Mouse (Mus musculus): Measurements from ENCODE around the gene Aff3.
A peak's percentile ranks its signal among the peaks of the same experiment; 100 is the strongest.

The Aff3 gene

GRCm38 (mm10) chr1:38217912-38218795 is 446.6 kb downstream of the Aff3 start:
- no peak for DNase-seq

DNA sequence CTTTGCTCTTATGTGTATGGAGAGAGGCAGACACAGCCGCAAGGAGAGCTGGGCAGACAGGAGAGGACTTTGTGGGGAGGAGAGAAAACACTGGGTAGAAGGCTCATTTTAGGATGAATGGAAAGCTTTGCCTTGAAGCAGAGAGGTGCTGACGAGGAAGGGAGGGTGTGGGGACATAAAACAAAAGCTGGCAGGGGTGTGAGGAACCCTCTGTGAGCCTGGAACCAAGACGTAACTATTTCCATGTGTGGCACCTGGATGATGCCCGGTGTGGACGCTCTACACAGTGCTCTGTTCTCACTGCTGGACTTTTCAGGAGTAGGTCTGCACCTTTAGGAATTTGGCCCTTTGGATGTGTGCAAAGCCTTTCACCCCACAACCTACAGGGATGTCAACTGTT is 447.7 kb downstream of the Aff3 start:
- DNase-seq, result no peak

- DNase-seq, result no peak
Observed at GRCm38 (mm10) chr1:38213377-38213776, 451.4 kb downstream of the Aff3 start.

GRCm38 (mm10) chr1:38212386-38212785 is 452.4 kb downstream of the Aff3 start:
- no peak for DNase-seq

DNA sequence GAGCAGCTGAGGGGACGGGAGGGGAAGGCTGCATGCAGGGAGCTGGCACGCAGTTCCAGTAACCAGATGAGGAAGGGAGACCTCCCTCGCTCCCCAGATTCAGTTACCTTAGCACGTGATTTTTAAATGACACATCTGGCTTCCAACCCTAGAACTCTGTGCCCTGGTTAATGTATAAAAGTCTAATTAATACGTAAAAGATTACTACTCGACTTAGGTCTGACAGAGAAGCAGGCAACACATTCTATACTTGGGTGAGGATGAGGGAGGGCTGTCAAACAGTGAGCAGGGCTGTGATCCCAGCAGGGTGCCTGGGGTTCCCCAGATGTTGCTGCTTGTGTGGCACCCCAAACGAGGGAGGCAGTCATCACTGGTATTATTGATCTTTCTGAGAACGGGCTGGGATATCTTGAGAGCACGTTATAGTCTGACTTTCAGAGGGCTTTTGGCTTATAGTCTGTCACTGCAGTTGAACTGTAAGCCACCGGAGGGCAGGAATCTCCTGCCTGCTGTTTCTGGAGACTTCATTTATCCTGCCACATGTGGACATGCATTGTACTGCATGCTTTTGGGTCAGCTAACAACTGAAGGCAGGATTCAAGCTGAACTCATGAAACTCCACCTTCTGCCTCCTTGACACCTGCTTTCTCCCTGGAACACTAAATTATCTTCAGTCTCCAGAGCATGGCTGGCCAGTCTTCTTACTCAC is 462.1 kb downstream of the Aff3 start:
- DNase-seq, result no peak

GRCm38 (mm10) chr1:38201796-38202195 is 463.0 kb downstream of the Aff3 start:
- DNase-seq, result no peak

DNA sequence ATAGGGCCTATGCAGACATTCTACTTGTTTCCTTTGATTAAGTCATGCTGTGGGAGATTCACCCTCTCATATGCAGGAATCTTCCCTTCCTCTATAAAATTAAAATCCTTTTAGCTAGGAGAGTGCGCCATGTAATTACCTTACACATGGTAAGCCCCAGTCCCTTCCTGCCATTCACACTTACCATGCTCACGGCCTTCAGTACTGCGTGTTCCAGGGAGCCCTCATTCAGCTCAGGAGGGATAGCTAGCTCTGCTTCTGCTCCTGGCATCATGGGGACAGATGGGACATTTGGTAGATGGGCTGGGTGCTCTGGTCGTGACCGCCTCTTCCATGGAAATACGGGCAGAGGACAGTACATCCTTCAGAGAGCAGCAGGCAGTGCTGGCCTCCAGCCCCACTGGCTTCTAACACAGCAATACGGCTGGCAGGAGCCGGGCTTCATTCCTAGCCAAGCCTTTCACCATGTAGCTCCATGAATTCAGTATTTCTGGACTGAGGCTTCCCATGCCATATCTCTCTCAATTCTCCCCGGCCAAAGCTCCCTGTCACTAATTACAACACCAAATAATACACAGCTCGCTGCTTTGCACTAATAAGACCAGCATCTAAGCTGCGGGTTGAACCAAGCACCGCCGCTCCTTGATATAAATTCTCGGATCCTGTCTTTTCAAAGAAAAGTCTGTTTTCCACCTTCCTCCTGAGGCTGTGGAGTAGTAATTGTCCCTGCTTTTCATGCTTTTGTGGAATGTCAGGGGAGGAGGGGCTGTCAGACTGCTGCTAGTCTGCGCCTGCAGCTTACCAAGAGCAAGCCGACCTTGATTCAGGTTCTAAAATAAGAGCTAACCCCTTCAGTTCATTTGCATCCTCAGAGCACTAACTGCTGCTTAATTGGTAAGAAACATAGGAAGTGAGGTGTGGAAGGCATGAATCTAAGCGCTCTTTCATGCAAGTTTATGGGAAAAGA is 464.8 kb downstream of the Aff3 start:
- DNase-seq, result no peak

GRCm38 (mm10) chr1:38198393-38199029 is 466.2 kb downstream of the Aff3 start:
- DNase-seq, result no peak

DNA sequence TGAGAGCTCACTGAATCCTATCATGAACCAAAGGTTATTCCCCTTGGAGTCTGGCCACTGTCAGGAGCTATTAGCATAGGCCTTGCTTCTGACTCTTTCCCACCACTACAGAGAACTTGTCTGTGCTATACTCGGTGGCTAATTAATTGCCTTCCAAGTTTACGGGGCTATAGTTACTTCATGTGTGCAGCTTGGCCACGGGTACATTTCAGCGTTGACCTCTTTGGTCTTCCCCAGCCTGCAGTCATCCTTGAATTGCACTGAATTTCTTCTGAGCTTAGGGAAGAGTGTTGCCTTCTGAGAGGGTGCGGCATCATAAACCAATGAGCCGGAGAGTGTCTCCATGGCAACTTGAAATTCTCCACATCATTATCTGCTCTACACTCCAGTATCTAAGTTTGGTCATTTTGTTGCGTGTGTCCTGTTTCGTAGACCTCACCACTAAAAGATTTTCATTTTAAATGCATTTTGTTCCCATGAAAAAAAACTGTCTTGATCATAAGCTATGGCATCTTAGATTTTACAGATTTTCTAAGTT is 467.5 kb downstream of the Aff3 start:
- DNase-seq, result no peak

GRCm38 (mm10) chr1:38195721-38196120 is 469.0 kb downstream of the Aff3 start:
- no peak for DNase-seq

DNA sequence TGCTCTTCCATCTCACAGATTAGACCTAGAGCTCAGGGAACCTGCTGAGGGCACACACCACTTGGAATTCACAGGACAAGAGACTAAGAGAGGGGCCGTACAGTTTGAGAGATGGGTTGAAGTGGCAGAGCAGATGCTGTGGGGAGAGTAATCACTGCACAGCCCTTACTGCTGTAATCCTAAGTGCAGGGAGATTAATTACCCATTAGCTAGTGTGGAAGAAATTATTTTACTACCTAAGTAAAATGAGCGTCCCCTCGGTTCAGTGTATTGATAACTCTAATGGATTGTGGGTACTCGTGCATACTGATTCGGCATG is 478.6 kb downstream of the Aff3 start:
- DNase-seq, result no peak

DNA sequence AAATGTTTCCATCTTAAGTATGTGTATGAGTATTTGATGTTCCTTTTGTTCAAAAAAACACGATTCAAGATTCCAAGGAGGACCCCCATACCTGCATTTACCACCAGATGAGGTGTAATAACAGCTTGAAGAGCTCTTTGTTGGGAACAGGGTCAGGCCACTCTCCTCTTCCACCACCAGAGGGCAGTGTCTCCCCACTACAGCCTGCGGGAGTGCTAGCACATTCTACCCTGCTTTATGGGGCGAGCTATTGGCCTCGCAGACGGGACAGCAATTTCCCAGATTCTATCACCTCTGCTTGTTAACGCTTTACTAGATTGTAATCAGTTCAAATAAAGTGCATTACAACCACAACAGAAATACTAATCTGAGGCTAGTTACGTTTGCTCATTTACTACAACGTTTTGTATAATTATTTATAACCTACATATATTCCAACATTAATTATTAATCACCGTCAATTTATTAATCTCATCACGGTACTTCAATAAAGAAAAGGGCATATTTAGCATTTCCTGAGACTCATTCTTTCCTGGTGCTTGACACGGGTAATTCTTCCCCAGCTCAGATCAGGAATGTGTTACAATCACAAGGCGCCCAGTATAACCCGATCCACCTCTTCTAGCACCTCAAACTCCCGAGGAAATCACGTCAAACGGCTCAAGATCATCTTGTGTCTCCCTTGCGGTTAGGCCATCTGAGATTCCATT is 479.1 kb downstream of the Aff3 start:
- DNase-seq, result peak; percentile 23 to 29

GRCm38 (mm10) chr1:38181020-38181550 is 483.7 kb downstream of the Aff3 start:
- no peak for DNase-seq

DNA sequence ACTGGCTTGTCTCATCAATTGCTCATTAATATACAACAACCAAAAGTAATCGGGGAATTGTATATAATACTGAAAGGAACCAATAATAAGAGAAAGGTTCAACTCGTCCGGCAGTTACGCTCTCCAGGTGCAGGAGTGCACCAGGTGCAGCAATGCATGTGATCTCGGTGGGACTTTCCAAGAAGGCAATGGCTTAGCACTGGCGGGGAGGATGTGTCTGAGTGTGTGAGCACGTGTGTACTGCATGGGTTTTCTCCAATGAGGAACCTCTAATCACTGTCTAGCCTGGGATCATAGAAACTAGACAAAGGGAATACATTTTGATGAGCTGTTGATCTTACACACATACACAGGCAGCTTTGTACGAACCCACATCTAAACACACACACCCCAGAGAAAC is 485.8 kb downstream of the Aff3 start:
- no peak for DNase-seq

GRCm38 (mm10) chr1:38176077-38176476 is 488.7 kb downstream of the Aff3 start:
- DNase-seq, result no peak

GRCm38 (mm10) chr1:38171874-38172273 is 492.9 kb downstream of the Aff3 start:
- no peak for DNase-seq

DNA sequence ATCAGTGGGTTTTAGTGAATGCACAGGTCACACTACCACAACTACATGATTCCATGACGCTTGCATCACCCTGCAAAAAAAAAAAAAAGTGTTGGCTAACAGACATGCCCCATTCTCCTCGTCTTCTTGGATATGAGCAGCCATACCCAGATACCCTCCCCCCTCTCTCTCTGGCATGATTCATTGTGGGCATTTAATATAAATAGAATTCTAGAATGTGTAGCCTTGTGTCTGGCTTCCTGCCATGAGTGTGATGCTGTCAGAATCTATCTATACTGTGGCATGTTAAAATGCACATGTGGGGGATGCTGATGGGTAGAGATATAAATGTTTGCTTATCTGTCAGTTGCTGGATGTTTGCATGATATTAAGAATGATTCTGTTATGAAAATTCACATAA is 499.1 kb downstream of the Aff3 start:
- DNase-seq, result no peak

DNA sequence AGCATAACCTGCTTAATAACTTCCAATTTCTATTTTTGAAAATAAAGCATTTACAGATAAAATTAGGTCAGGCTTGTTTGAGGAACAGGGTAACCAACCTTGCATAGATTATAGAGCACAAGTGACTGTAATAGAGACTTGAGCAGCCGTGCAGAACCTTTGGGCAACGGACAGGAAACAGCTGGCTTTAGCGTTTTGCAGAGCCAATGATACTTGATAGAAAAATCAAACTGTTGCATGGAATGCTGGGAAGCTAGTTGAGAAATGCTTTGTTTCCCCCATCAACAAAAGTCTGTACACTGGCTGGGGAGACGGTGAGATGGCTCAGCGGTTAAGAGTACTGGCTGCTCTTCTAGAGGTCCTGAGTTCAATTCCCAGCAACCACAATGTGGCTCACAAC is 514.7 kb downstream of the Aff3 start:
- no peak for DNase-seq

DNA sequence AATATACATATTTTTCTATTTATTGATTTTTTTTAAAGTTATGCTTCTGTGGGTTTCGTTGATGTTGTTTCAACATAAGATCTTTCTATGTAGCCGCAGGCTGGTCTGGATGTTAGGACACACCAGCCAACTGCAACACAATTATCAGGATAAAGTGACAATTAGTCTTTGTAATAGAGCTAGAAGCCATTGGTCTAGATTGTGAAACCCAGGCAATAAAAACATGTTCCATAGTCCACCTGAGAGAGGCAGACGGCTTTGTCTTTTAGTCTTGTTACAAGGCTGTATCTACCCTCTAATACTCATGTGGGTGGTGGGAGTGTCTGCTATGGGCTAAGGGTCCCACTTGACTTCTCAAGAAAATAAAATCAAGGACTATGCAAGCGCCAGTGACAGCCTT is 518.7 kb downstream of the Aff3 start:
- DNase-seq, result no peak

GRCm38 (mm10) chr1:38141371-38141770 is 523.4 kb downstream of the Aff3 start:
- DNase-seq, result no peak

GRCm38 (mm10) chr1:38140911-38141310 is 523.8 kb downstream of the Aff3 start:
- no peak for DNase-seq
